Mouse (Mus musculus): Measurements from ENCODE around the gene Scn3a. TPM values are rescaled to one million over a fixed set of nuclear protein-coding genes. Genes with fewer than 3 reads are reported as not detected.

The Scn3a gene
- polyA plus RNA-seq, 1 experiment: 0.09 TPM

- Histone ChIP-seq H3K4me1 (ENCODE audit: control insufficient read depth, insufficient read depth, low read length) (no peaks in the 10 kb centered on the region), H3K27ac (ENCODE audit: insufficient read depth, low read depth, low read length) (no peak overlapping the region), H3K4me3 (ENCODE audit: insufficient read depth, low read depth, low read length) (no peak overlapping the region), H3K36me3 (ENCODE audit: control insufficient read depth, insufficient read depth, low read length) (no peaks in the 10 kb centered on the region), H3K27me3 (replicated peaks; ENCODE audit: control insufficient read depth, insufficient read depth, low read length) (no peaks in the 10 kb centered on the region)
- TF ChIP-seq POLR2A (IDR thresholded peaks at IDR 0.05; ENCODE audit: low read depth, low read length) (no peak), CTCF (conservative IDR thresholded peaks at IDR 0.05; ENCODE audit: insufficient read depth, insufficient read length, low read depth, low read length) (no peak)
- DNase-seq: no peak
- WGBS: 32% methylated on average over 10 of the region's 10 CpGs
Observed at GRCm38 (mm10) chr2:65542906-65543592, 24.4 kb downstream of the Scn3a start.

GRCm38 (mm10) chr2:65541781-65542180, 25.6 kb downstream of the Scn3a start:
- TF ChIP-seq POLR2A (IDR thresholded peaks at IDR 0.05; ENCODE audit: low read depth, low read length): no peak
- TF ChIP-seq CTCF (conservative IDR thresholded peaks at IDR 0.05; ENCODE audit: insufficient read depth, insufficient read length, low read depth, low read length): no peak

GRCm38 (mm10) chr2:65538436-65538835, 29.0 kb downstream of the Scn3a start:
- DNase-seq: no peak
- H3K4me1 ChIP-seq (ENCODE audit: control insufficient read depth, insufficient read depth, low read length): no peaks in the 10 kb centered on the region
- no peak overlapping the region for H3K27ac ChIP-seq (ENCODE audit: insufficient read depth, low read depth, low read length)
- H3K27me3 ChIP-seq (replicated peaks; ENCODE audit: control insufficient read depth, insufficient read depth, low read length): no peaks in the 10 kb centered on the region
- no peaks in the 10 kb centered on the region for H3K36me3 ChIP-seq (ENCODE audit: control insufficient read depth, insufficient read depth, low read length)
- TF ChIP-seq CTCF (conservative IDR thresholded peaks at IDR 0.05; ENCODE audit: insufficient read depth, insufficient read length, low read depth, low read length) (no peak), POLR2A (IDR thresholded peaks at IDR 0.05; ENCODE audit: low read depth, low read length) (no peak)
- WGBS: 30% methylated on average over 5 of the region's 5 CpGs
- H3K4me3 ChIP-seq (ENCODE audit: insufficient read depth, low read depth, low read length): no peak overlapping the region

More at GRCm38 (mm10) chr2:65541781-65542180, 25.6 kb downstream of the Scn3a start:
- no peak overlapping the region for H3K4me3 ChIP-seq (ENCODE audit: insufficient read depth, low read depth, low read length)
- no peaks in the 10 kb centered on the region for H3K4me1 ChIP-seq (ENCODE audit: control insufficient read depth, insufficient read depth, low read length)
- no peak for DNase-seq
- no peak overlapping the region for H3K27ac ChIP-seq (ENCODE audit: insufficient read depth, low read depth, low read length)
- H3K36me3 ChIP-seq (ENCODE audit: control insufficient read depth, insufficient read depth, low read length): no peaks in the 10 kb centered on the region
- WGBS: 77% methylated on average over 1 of the region's 1 CpGs
- H3K27me3 ChIP-seq (replicated peaks; ENCODE audit: control insufficient read depth, insufficient read depth, low read length): no peaks in the 10 kb centered on the region

DNA sequence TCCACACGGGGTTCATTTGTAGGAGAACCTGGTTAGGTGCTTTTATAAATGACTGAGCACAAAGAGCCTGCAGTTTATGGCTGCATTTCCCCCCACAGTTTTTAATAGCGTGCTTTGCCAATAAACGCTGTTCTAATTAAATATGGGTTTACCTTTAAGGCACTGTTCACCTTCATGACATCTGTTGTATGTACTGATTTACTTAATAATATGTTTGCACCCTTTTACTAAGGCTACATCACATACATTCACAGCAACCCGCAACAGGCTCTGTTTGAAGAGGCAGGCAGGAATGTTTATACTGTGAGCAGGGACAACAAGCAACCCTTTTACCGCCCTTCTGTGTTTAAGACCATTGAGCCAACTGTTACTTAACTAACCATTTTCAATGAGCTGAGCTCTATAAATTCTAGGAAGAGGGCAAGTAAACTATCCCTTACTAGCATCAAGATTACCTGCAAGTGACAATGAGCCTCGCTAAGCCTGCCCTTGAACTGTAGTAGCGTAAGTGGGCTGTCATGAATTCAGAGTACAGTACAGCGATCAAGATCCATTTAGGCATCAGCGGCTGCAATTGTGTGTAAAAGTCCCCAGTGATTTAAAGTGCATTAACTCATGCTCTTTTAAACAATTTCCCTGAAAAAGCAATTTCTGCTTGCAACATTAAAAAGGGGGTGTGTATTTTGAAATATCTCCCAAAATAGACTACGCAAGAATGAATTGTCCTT, 35.1 kb downstream of the Scn3a start:
- Histone ChIP-seq H3K4me1 (ENCODE audit: control insufficient read depth, insufficient read depth, low read length) (no peaks in the 10 kb centered on the region), H3K4me3 (ENCODE audit: insufficient read depth, low read depth, low read length) (no peak overlapping the region), H3K27ac (ENCODE audit: insufficient read depth, low read depth, low read length) (no peak overlapping the region), H3K36me3 (ENCODE audit: control insufficient read depth, insufficient read depth, low read length) (no peaks in the 10 kb centered on the region), H3K27me3 (replicated peaks; ENCODE audit: control insufficient read depth, insufficient read depth, low read length) (no peaks in the 10 kb centered on the region; the same call in 1 of the 2 replicates)
- WGBS: 69% methylated on average over 10 of the region's 10 CpGs
- TF ChIP-seq CTCF (conservative IDR thresholded peaks at IDR 0.05; ENCODE audit: insufficient read depth, insufficient read length, low read depth, low read length) (no peak), POLR2A (IDR thresholded peaks at IDR 0.05; ENCODE audit: low read depth, low read length) (no peak)
- no peak for DNase-seq

GRCm38 (mm10) chr2:65529148-65529547, 38.3 kb downstream of the Scn3a start:
- H3K4me1 ChIP-seq (ENCODE audit: control insufficient read depth, insufficient read depth, low read length): no peaks in the 10 kb centered on the region
- TF ChIP-seq CTCF (conservative IDR thresholded peaks at IDR 0.05; ENCODE audit: insufficient read depth, insufficient read length, low read depth, low read length): no peak
- no peak for TF ChIP-seq POLR2A (IDR thresholded peaks at IDR 0.05; ENCODE audit: low read depth, low read length)
- no peak overlapping the region for H3K27ac ChIP-seq (ENCODE audit: insufficient read depth, low read depth, low read length)
- no peak for DNase-seq
- no peaks in the 10 kb centered on the region for H3K36me3 ChIP-seq (ENCODE audit: control insufficient read depth, insufficient read depth, low read length)
- 66% methylated on average over 5 of the region's 5 CpGs for WGBS
- H3K27me3 ChIP-seq (replicated peaks; ENCODE audit: control insufficient read depth, insufficient read depth, low read length): no peaks in the 10 kb centered on the region; the same call in 1 of the 2 replicates
- H3K4me3 ChIP-seq (ENCODE audit: insufficient read depth, low read depth, low read length): no peak overlapping the region

GRCm38 (mm10) chr2:65516703-65517102, 50.7 kb downstream of the Scn3a start:
- no peak overlapping the region for H3K27ac ChIP-seq (ENCODE audit: insufficient read depth, low read depth, low read length)
- 51% methylated on average over 6 of the region's 6 CpGs for WGBS
- DNase-seq: no peak
- no peaks in the 10 kb centered on the region for H3K4me1 ChIP-seq (ENCODE audit: control insufficient read depth, insufficient read depth, low read length)
- H3K27me3 ChIP-seq (replicated peaks; ENCODE audit: control insufficient read depth, insufficient read depth, low read length): no peaks in the 10 kb centered on the region
- TF ChIP-seq CTCF (conservative IDR thresholded peaks at IDR 0.05; ENCODE audit: insufficient read depth, insufficient read length, low read depth, low read length): no peak
- TF ChIP-seq POLR2A (IDR thresholded peaks at IDR 0.05; ENCODE audit: low read depth, low read length): no peak
- H3K36me3 ChIP-seq (ENCODE audit: control insufficient read depth, insufficient read depth, low read length): no peaks in the 10 kb centered on the region
- H3K4me3 ChIP-seq (ENCODE audit: insufficient read depth, low read depth, low read length): no peak overlapping the region

DNA sequence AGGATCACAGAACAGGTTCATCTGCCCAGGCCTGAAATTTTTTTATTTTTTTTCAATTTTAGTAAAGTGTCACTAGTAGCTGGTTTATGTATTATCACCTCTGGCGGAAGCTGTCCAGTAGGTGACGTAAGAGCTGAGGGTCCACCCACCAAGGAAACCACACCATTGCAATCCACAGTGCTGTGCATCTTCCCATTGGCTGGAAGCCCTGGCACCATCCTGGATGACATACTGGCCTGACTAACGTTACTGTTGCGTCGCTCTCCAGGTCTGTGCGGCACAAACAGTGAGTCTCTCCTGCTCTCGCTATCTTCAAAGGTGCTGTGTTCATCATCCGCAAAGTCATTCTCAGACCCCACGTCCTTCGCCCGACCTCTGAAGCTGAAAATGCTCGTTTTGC, 59.2 kb downstream of the Scn3a start:
- no peak for DNase-seq
- Histone ChIP-seq H3K4me3 (ENCODE audit: insufficient read depth, low read depth, low read length) (no peak overlapping the region), H3K36me3 (ENCODE audit: control insufficient read depth, insufficient read depth, low read length) (no peaks in the 10 kb centered on the region), H3K4me1 (ENCODE audit: control insufficient read depth, insufficient read depth, low read length) (no peaks in the 10 kb centered on the region), H3K27ac (ENCODE audit: insufficient read depth, low read depth, low read length) (no peak overlapping the region), H3K27me3 (replicated peaks; ENCODE audit: control insufficient read depth, insufficient read depth, low read length) (no peaks in the 10 kb centered on the region; the same call in 1 of the 2 replicates)
- 88% methylated on average over 12 of the region's 12 CpGs for WGBS
- TF ChIP-seq CTCF (conservative IDR thresholded peaks at IDR 0.05; ENCODE audit: insufficient read depth, insufficient read length, low read depth, low read length): no peak

All from kidney, adult 2 months (tissue).